Mouse (Mus musculus): ENCODE measurements around the gene Trank1. TPM values are rescaled to one million over a fixed set of nuclear protein-coding genes. Genes with fewer than 3 reads are reported as not detected.

The Trank1 gene
- total RNA-seq, 2 experiments from 2014 or later, result not detected

DNA sequence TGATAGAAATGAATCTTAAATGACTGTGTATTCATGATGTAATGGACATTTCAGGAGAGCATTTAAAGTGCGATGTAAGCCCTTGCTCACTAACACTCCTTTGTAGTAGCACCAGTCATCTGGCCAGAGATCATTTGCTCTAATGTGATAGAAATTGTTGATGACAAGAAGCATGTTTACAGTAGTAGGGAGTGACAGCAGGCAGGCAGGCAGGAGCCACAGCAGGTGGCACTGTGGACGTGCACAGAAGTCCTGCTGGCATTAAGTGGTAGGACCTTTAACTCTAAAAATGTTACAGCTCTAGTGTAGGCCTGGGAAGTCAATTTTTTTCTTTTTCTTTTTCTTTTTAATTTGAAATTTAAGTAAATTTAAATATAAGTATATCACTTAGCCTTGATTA lies 56.2 kb downstream of the Trank1 start:
- no peak for ATAC-seq (replicated peaks; ENCODE audit: low FRiP score, poor library complexity, severe bottlenecking)

DNA sequence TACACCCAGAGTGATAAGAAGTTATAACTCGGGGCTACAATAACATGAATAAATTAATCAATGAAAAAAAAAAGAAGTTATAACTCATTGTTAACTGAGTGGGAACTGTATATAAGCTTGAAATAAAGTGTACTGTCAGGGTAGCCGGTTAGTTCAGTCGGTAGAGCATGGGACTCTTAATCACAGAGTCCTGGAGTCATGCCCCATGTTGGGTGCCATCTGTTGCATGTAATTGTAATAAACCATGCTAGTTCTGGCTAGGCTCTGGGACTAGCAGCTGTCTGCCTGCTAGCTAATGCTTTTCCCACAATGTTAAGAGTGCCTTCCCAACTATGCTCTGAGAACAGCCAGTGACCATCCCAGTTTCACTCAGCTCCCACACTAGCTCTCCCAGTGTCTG lies 60.5 kb downstream of the Trank1 start:
- no peak for ATAC-seq (replicated peaks; ENCODE audit: low FRiP score, poor library complexity, severe bottlenecking)

- no peak for ATAC-seq (replicated peaks; ENCODE audit: low FRiP score, poor library complexity, severe bottlenecking)
Measured at GRCm38 (mm10) chr9:111377868-111378267, 66.3 kb downstream of the Trank1 start.

- ATAC-seq (replicated peaks; ENCODE audit: low FRiP score, poor library complexity, severe bottlenecking), result no peak
Measured at GRCm38 (mm10) chr9:111381056-111382025, 69.8 kb downstream of the Trank1 start.

DNA sequence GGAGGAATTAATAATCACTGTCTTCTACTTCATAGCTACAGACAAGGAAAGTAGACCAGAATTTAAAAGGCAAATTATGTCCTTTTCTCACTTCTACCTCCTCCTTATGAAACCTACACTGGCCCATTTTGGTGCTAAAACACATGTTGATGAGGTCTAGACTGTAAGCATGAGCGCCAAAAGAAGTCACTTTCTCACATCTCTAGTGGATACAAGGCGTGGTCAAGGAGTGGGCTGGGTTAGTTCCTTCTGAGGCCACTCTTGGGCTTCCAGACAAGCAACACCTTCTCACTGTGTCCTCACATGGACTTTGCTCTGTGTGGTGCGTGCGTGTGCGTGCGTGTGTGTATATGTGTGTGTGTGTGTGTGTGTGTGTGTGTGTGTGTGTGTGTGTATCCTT lies 70.9 kb downstream of the Trank1 start:
- ATAC-seq (replicated peaks; ENCODE audit: low FRiP score, poor library complexity, severe bottlenecking), result no peak

DNA sequence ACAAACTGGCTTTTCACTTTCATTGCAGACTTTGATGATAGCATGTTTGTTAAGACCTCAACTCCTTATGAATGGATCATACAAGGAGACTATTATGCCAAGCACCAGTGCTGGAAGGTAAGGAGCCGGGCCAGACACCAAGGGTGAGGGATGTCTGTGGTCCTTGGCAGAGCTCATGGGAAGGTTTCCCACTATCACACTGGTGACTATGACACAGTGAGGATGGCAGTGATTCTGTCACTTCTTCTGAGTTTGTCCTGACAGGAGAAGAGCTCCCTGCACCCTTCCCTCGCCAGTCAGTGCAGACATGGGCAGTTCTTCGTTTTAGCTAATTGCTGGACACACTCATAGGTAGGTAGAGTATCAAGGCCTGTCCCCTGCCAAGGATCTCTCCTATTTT lies 71.5 kb downstream of the Trank1 start:
- no peak for ATAC-seq (replicated peaks; ENCODE audit: low FRiP score, poor library complexity, severe bottlenecking)

DNA sequence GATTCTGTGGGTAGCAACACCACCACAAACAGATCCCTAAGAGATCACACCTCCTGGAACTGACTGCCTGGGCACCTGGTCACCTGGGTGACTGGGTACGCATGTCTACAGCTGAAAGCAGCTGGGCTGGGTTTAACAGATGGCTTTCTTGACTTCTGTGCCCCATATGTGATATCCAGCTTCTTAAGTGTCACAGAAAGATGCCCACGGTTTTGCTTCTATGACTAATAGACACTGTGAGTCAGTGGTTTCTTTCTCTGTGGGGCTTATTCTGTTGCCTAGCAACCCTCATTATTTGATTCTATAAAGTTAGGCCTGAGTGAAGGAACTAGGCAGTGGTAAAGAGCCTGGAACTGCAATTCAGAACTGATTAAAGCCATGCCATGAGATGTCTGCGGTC lies 72.2 kb downstream of the Trank1 start:
- ATAC-seq (replicated peaks; ENCODE audit: low FRiP score, poor library complexity, severe bottlenecking), result no peak

DNA sequence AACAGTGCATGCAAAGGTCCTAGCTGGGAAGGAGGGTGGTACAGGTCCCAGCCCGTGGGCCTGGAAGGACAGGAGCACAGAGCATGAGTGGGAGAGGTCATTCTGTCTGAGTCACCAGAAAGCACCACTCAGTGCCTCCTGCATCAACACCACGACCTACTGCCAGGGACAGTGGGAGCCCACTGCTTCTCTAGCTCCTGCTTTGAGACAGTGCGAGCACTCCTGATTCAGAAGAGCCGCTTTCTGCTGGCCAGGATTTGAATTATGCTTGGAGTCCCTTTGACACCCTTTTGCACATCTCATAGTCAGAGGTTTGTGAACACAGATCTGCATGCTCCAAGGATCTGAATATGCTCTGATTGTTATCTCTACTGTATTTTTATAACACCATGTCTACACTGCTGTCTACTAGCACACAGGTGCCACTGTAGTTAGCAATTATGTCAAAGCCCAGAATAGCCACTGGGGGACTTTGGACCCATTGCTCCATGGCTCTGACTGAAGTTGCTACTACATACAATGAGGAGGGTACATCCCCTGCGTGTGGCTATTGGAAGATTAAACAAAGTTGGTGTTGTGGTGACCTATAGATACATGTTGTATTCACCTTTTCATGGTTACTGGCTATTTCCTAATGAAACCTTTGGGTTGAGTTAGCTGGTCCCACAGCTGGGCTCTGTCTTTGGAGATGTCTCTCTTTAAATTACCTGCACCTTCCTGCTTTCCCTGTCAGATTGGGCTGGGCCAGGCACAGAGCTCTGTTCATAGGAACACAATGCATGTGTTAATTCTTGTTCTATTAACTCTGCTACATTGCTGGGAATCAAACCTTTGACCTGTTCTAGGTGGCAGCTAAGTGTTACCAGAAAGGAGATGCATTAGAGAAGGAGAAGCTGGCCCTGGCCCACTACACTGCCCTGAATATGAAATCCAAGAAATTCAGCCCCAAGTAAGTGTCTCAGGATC lies 74.3 kb downstream of the Trank1 start:
- no peak for ATAC-seq (replicated peaks; ENCODE audit: low FRiP score, poor library complexity, severe bottlenecking)

DNA sequence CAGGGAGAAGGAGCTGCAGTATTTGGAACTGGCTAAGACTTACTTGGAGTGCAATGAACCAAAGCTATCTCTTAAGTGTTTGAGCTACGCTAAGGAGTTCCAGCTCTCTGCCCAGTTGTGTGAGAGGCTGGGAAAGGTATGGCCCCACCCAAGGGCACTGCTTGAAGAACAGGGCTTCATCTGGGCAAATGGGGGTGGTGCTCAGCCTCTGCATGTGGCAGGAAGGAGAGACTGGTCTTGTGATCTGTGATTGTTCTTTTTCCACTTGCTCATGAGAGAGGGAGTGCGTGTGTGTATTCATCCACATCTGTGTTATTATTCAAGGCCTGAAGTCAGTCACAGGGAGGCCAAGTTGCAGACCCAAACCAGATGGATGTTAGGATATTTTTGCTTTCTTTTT lies 75.0 kb downstream of the Trank1 start:
- no peak for ATAC-seq (replicated peaks; ENCODE audit: low FRiP score, poor library complexity, severe bottlenecking)

DNA sequence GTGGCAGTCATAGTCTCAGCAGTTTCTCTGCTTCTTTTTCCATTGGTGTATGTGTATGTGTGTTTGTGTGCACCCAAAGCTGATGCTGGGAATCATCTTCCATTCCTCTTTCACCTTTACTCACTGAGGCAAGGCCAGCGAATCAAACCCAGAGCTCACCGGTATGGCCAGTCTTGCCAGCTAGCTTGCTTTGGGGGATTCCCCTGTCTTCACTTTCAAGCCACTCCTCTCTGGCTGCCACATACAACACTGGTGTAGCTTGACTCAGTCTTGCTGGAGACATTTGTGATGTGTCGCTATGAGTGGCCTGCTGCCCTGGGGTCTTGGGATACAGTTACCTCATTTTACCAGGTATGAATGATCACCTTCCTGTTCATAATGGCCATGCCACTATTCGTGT lies 76.0 kb downstream of the Trank1 start:
- no peak for ATAC-seq (replicated peaks; ENCODE audit: low FRiP score, poor library complexity, severe bottlenecking)

GRCm38 (mm10) chr9:111390016-111390415 lies 78.5 kb downstream of the Trank1 start:
- no peak for ATAC-seq (replicated peaks; ENCODE audit: low FRiP score, poor library complexity, severe bottlenecking)

DNA sequence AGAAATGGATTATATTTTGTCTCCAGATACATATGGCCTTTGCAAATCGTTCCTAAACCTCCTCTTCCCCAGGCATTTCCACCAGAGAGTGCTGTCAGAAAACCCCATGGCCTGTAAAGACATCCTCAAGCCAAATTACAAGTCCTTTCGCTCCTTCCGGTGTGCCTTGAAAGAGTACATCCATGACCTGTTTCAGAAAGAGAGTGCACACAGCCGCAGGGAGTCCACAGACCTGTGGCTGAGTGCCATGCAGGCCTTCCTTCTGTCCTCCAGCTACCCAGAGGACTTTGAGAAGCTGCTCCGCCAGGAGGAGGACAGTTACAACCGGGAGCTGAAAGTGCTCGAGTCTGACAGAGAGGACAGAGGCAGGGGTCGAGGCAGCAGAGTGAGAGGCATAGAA lies 79.5 kb downstream of the Trank1 start:
- no peak for ATAC-seq (replicated peaks; ENCODE audit: low FRiP score, poor library complexity, severe bottlenecking)

DNA sequence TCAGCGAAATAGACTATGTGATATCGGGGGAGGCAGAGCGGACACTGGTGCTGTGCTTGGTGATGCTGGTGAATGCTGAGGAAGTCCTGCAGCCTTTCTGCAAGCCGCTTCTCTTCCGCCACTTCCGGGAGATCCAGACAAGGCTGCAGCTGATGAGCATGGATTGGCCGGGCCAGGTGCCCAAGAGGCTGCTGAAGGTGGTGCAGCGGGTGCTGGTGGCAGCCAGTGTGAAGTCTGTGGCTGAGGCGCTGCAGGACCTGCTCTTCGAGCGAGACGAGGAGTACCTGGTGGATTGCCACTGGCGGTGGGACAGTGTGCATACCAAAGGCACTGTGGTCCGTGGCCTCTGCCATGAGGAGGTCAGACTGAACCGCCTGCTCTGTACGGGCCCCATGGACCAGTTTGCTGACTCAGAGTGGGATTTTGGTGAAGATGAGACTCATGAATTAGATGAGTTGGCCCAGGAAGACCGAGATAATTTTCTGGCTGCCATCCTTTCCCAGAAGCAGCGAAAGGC lies 80.4 kb downstream of the Trank1 start:
- ATAC-seq (replicated peaks; ENCODE audit: low FRiP score, poor library complexity, severe bottlenecking), result no peak

GRCm38 (mm10) chr9:111395265-111395664 lies 83.7 kb downstream of the Trank1 start:
- ATAC-seq (replicated peaks; ENCODE audit: low FRiP score, poor library complexity, severe bottlenecking), result no peak

DNA sequence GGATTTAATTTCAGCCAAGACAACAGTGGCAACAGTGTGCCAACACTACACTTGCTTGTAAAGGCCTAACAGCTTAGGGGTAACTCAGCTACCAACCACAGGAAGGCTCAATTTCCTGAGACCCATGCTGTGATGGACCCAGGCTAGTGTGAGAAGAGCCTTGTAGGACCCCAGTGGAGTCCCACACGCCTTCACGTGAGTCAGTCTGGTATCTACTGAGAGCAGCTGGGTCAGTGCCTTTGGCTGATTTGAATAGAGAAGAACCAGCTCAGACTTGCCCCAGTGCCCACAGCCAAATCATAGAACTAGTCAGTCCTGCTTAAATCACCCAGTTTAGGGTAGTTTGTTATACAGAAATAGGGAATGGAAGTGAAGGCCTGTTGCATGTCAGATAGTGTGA lies 86.5 kb downstream of the Trank1 start:
- ATAC-seq (replicated peaks; ENCODE audit: low FRiP score, poor library complexity, severe bottlenecking), result no peak

DNA sequence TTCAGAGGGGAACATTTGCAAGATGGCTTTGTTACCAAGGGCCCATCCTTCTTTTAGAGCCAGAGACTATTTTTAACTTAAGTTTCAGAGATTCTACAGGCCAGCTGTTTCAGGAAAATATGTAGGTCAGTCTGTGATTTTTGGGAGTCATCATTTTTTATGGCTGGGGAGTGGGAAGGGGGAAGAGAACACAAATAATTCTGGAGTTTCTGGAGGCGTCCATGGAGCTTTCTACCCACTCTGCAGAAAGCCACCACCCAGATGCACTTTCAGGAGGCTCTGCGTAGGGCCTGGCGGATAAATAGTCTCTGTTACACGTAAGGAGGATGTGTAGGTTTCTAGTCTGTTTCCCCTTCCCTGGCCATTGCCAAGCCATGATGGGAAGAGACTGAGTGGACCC lies 88.5 kb downstream of the Trank1 start:
- ATAC-seq (replicated peaks; ENCODE audit: low FRiP score, poor library complexity, severe bottlenecking), result no peak

DNA sequence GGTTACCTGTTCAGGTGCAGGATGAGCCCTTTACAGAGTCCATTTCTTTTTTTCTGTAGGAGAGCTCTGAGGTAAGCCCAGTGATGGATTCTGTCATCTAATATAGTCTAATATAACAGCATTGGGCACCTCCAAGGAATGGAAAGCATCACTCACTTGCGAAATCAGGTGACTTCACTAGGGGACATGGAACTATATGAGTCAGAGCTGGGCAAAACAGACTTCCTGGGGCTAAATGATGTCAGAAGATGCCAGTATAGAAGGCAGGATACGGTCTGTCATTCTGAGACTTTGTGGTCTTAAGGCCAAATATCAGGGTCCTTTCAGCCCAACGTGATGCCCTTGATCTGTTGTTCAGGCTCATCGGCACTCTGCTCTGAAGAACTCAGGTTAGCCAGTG lies 91.6 kb downstream of the Trank1 start:
- ATAC-seq (replicated peaks; ENCODE audit: low FRiP score, poor library complexity, severe bottlenecking), result no peak

DNA sequence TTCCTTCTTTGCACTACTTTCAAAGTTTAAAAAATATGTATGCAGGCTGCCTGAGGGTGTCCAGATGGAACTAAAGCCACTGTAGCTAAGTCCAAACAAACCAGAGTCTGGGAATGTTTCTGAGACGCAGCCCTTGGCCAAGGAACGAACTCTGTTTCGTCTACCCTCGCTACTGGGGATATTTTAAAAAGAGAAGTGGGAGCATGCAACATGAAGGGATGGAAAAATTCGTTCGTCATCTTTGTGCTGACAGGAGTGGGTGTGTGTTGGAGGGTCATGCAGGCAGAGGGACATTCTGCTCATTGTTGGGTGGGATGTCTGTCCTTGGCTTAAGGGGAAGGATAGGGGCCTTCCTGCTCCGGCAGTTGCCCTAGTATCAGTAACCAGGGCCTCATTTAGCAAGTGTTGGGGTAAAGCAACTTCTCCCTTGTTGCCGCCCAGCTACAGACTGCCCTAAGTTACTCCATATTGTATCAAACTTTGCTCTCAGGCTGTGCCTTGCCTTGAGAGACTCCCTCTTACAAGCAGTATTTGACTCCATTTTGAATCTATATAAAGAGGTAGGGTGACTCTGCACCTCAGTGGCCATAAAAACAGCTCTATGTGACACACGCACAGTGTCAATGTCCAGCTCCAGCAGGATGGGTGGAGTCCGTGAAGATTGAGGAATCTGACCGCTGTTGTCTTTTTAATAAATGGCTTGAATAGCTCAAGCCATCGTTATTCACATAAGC lies 93.0 kb downstream of the Trank1 start:
- ATAC-seq (replicated peaks; ENCODE audit: low FRiP score, poor library complexity, severe bottlenecking), result no peak

GRCm38 (mm10) chr9:111405080-111405428 lies 93.5 kb downstream of the Trank1 start:
- ATAC-seq (replicated peaks; ENCODE audit: low FRiP score, poor library complexity, severe bottlenecking), result no peak

DNA sequence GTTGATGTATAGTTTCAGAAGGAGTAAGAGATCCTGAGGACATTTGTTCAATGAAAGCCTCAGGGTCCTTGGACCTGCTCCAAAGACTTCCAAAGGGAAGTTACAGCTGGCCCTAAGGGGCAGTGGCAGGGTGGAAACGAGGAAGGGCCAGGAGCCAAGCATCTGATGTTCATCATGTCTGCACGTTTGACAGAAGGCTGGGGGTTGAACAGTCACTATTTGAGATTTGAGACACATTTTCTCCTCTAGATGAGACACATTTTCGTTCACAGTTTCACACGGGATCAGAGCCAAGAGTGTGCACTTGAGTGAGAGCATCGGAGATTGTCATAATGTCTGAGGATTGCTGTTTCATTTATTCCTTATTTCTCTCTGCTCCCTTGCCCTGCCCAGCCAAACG lies 96.5 kb downstream of the Trank1 start:
- no peak for ATAC-seq (replicated peaks; ENCODE audit: low FRiP score, poor library complexity, severe bottlenecking)
